Mouse (Mus musculus): ENCODE measurements around the gene BC003965. TPM values are rescaled to one million over a fixed set of nuclear protein-coding genes. Genes with fewer than 3 reads are reported as not detected.
"Not testable (repeated sequence)": the region's sequence is repeated elsewhere in the genome, so short reads cannot be mapped to it uniquely, and the experiment has no call there.

BC003965 gene
- polyA plus RNA-seq, 1 experiment, result 13.6 TPM

GRCm38 (mm10) chr17:25230700-25231099 lies 46.3 kb downstream of the BC003965 start:
- TF ChIP-seq CTCF (IDR thresholded peaks at IDR 0.05; ENCODE audit: low read depth, low read length) (no peak), EP300 (IDR thresholded peaks at IDR 0.05; ENCODE audit: insufficient read depth, low read depth, low read length) (no peak), POLR2A (IDR thresholded peaks at IDR 0.05; ENCODE audit: insufficient read depth, low read length) (no peak)
- H3K9ac ChIP-seq (ENCODE audit: low read depth, poor library complexity, severe bottlenecking), result no peak overlapping the region
- no peak overlapping the region for H3K27ac ChIP-seq (ENCODE audit: insufficient read depth, low read length)
- H3K9me3 ChIP-seq (replicated peaks; ENCODE audit: control insufficient read depth, insufficient read depth, low read length, poor library complexity, severe bottlenecking), result no peaks in the 10 kb centered on the region
- no peak overlapping the region for H3K4me3 ChIP-seq (ENCODE audit: low read depth, low read length)
- no peaks in the 10 kb centered on the region for H3K4me1 ChIP-seq (ENCODE audit: control insufficient read depth, insufficient read depth, low read length)
- no peaks in the 10 kb centered on the region for H3K27me3 ChIP-seq (ENCODE audit: control insufficient read depth, insufficient read depth, low read length, poor library complexity, severe bottlenecking)
- H3K36me3 ChIP-seq (ENCODE audit: control insufficient read depth, insufficient read depth, low read length, poor library complexity, severe bottlenecking), result peaks cover 17% of the 10 kb centered on the region

DNA sequence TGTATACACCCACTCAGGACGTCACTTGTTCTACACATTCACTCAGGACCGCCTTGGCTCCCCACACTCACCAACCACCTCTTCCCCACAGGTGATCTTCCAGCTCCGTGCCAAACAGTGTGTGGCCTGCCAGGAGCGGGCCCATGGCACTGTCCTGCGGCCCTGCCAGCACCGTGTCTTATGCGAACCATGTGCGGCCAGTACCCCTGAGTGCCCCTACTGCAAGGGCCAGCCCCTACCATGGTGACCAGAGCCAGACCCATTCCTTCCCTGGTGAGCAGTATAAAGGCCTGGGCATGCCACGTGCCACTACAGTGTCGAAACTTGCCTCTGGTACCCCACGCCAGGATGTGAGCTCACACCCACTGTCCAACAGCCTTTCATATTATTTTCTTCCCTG lies 47.3 kb downstream of the BC003965 start:
- not testable (repeated sequence) for H3K4me1 ChIP-seq (ENCODE audit: control insufficient read depth, insufficient read depth, low read length); H3K4me3 ChIP-seq (ENCODE audit: low read depth, low read length)
- H3K36me3 ChIP-seq (ENCODE audit: control insufficient read depth, insufficient read depth, low read length, poor library complexity, severe bottlenecking), result peaks cover 17% of the 10 kb centered on the region

GRCm38 (mm10) chr17:25235635-25236034 lies 51.3 kb downstream of the BC003965 start:
- no peak overlapping the region for H3K27ac ChIP-seq (ENCODE audit: insufficient read depth, low read length)
- TF ChIP-seq EP300 (IDR thresholded peaks at IDR 0.05; ENCODE audit: insufficient read depth, low read depth, low read length) (no peak), CTCF (IDR thresholded peaks at IDR 0.05; ENCODE audit: low read depth, low read length) (no peak), POLR2A (IDR thresholded peaks at IDR 0.05; ENCODE audit: insufficient read depth, low read length) (no peak)
- H3K27me3 ChIP-seq (ENCODE audit: control insufficient read depth, insufficient read depth, low read length, poor library complexity, severe bottlenecking), result no peaks in the 10 kb centered on the region
- no peak overlapping the region for H3K9ac ChIP-seq (ENCODE audit: low read depth, poor library complexity, severe bottlenecking)
- H3K36me3 ChIP-seq (ENCODE audit: control insufficient read depth, insufficient read depth, low read length, poor library complexity, severe bottlenecking), result peaks cover 11% of the 10 kb centered on the region; the same call in 1 of the 2 replicates
- no peak overlapping the region for H3K4me3 ChIP-seq (ENCODE audit: low read depth, low read length)
- no peaks in the 10 kb centered on the region for H3K4me1 ChIP-seq (ENCODE audit: control insufficient read depth, insufficient read depth, low read length)
- no peaks in the 10 kb centered on the region for H3K9me3 ChIP-seq (replicated peaks; ENCODE audit: control insufficient read depth, insufficient read depth, low read length, poor library complexity, severe bottlenecking)

More for the DNA sequence above, 47.3 kb downstream of the BC003965 start:
- not testable (repeated sequence) for H3K9ac ChIP-seq (ENCODE audit: low read depth, poor library complexity, severe bottlenecking); H3K9me3 ChIP-seq (replicated peaks; ENCODE audit: control insufficient read depth, insufficient read depth, low read length, poor library complexity, severe bottlenecking); H3K27me3 ChIP-seq (ENCODE audit: control insufficient read depth, insufficient read depth, low read length, poor library complexity, severe bottlenecking); H3K27ac ChIP-seq (ENCODE audit: insufficient read depth, low read length)

Other genes starting within 250 kb of the BC003965 start
- gene Mapk8ip3, start 247.6 kb upstream of the BC003965 start, polyA plus RNA-seq (2011; ENCODE audit: insufficient read depth, insufficient read length, low read depth, missing spikeins), result 54.8 and 59.5 TPM in 2 replicates
- gene Jpt2, start 223.9 kb upstream of the BC003965 start, polyA plus RNA-seq (2011; ENCODE audit: insufficient read depth, insufficient read length, low read depth, missing spikeins), result 220 and 226 TPM in 2 replicates
- gene Cramp1l, start 168.8 kb upstream of the BC003965 start, polyA plus RNA-seq (2011; ENCODE audit: insufficient read depth, insufficient read length, low read depth, missing spikeins), result 18.1 and 19.4 TPM in 2 replicates
- 24.2 and 32.6 TPM in 2 replicates for gene Ift140, start 168.5 kb upstream of the BC003965 start, polyA plus RNA-seq (2011; ENCODE audit: insufficient read depth, insufficient read length, low read depth, missing spikeins)
- gene Tmem204, start 101.0 kb upstream of the BC003965 start, polyA plus RNA-seq (2011; ENCODE audit: insufficient read depth, insufficient read length, low read depth, missing spikeins), result 0.70 TPM in 1 of 2 replicates, not detected in the other
- 17.1 and 18.3 TPM in 2 replicates for gene Telo2, start 68.6 kb upstream of the BC003965 start, polyA plus RNA-seq (2011; ENCODE audit: insufficient read depth, insufficient read length, low read depth, missing spikeins)
- gene Ptx4, start 63.8 kb upstream of the BC003965 start, polyA plus RNA-seq (2011; ENCODE audit: insufficient read depth, insufficient read length, low read depth, missing spikeins), result not detected in 2 replicates
- 16.0 and 20.9 TPM in 2 replicates for gene Clcn7, start 51.2 kb upstream of the BC003965 start, polyA plus RNA-seq (2011; ENCODE audit: insufficient read depth, insufficient read length, low read depth, missing spikeins)
- gene Ccdc154, start 22.1 kb upstream of the BC003965 start, polyA plus RNA-seq (2011; ENCODE audit: insufficient read depth, insufficient read length, low read depth, missing spikeins), result not detected in 2 replicates
- gene Gm38655, start 9.1 kb upstream of the BC003965 start, polyA plus RNA-seq (2011; ENCODE audit: insufficient read depth, insufficient read length, low read depth, missing spikeins), result not detected in 2 replicates
- 21.1 and 22.9 TPM in 2 replicates for gene Unkl, start 3.8 kb downstream of the BC003965 start, polyA plus RNA-seq (2011; ENCODE audit: insufficient read depth, insufficient read length, low read depth, missing spikeins)
- gene Gnptg, start 55.6 kb downstream of the BC003965 start, polyA plus RNA-seq (2011; ENCODE audit: insufficient read depth, insufficient read length, low read depth, missing spikeins), result 15.2 and 19.5 TPM in 2 replicates
- 23.5 and 25.2 TPM in 2 replicates for gene Tsr3, start 55.6 kb downstream of the BC003965 start, polyA plus RNA-seq (2011; ENCODE audit: insufficient read depth, insufficient read length, low read depth, missing spikeins)
- gene Baiap3, start 71.8 kb downstream of the BC003965 start, polyA plus RNA-seq (2011; ENCODE audit: insufficient read depth, insufficient read length, low read depth, missing spikeins), result 1.3 and 1.6 TPM in 2 replicates
- gene Ube2i, start 90.1 kb downstream of the BC003965 start, polyA plus RNA-seq (2011; ENCODE audit: insufficient read depth, insufficient read length, low read depth, missing spikeins), result 430 and 432 TPM in 2 replicates
- gene Prss34, start 113.8 kb downstream of the BC003965 start, polyA plus RNA-seq (2011; ENCODE audit: insufficient read depth, insufficient read length, low read depth, missing spikeins), result not detected in 2 replicates
- gene Prss28, start 124.1 kb downstream of the BC003965 start, polyA plus RNA-seq (2011; ENCODE audit: insufficient read depth, insufficient read length, low read depth, missing spikeins), result not detected in 2 replicates
- gene Prss29, start 134.1 kb downstream of the BC003965 start, polyA plus RNA-seq (2011; ENCODE audit: insufficient read depth, insufficient read length, low read depth, missing spikeins), result not detected in 2 replicates
- not detected in 2 replicates for gene Tpsab1, start 161.0 kb downstream of the BC003965 start, polyA plus RNA-seq (2011; ENCODE audit: insufficient read depth, insufficient read length, low read depth, missing spikeins)
- not detected in 2 replicates for gene Tpsb2, start 181.8 kb downstream of the BC003965 start, polyA plus RNA-seq (2011; ENCODE audit: insufficient read depth, insufficient read length, low read depth, missing spikeins)
- not detected in 2 replicates for gene Tpsg1, start 184.7 kb downstream of the BC003965 start, polyA plus RNA-seq (2011; ENCODE audit: insufficient read depth, insufficient read length, low read depth, missing spikeins)
- 4.4 and 5.6 TPM in 2 replicates for gene Cacna1h, start 249.2 kb downstream of the BC003965 start, polyA plus RNA-seq (2011; ENCODE audit: insufficient read depth, insufficient read length, low read depth, missing spikeins)

Data from ES-Bruce4 (cell line).